ENCODE assay signal across 10 mouse cellular contexts in genomic region chr12:117196721-117197425, GRCm38 (mm10).
DNase-seq lines count a peak whose midpoint lies in the region; ATAC-seq and TF ChIP-seq lines count a peak whose summit lies in the region.
"Had no signal": no experiment of that assay in that cellular context is flagged by ENCODE, and none has a peak within 500 bp of the region (broad histone marks: within the 10 kb centered on the region; RNA-seq: fewer than 3 reads in every experiment).

No protein-coding gene starts in this region.

- no peaks in the 10 kb centered on the region for H3K9me3 ChIP-seq in lung, embryonic 14.5 days (ENCODE audit: low read depth, low read length)
- H3K9me3 ChIP-seq in intestine, postnatal 0 days (ENCODE audit: control insufficient read depth), result no peaks in the 10 kb centered on the region

- no peak overlapping the region for H3K4me3 ChIP-seq in lung, embryonic 14.5 days (ENCODE audit: low read depth, low read length)
- H3K4me3 ChIP-seq in intestine, postnatal 0 days (ENCODE audit: low read depth, low read length), result no peak overlapping the region
- H3K4me3 ChIP-seq: myocyte had no signal

- peak; percentile 70 for DNase-seq in lung, embryonic 14.5 days
- no peak for DNase-seq in lung, postnatal 14 days
- DNase-seq in frontal cortex, postnatal 10 days (ENCODE audit: low spot score in 2 of 2), result peak; percentile 68 to 73
- DNase-seq in left cerebral cortex, postnatal 25 days (ENCODE audit: low spot score in 2 of 2), result peak; percentile 82 to 95
- DNase-seq in right cerebral cortex, adult 18-20 months, result peak; percentile 89
- DNase-seq in heart, postnatal 14 days, result no peak
- DNase-seq in gastrocnemius, postnatal 25 days, result no peak

- H3K27ac ChIP-seq in lung, embryonic 14.5 days (ENCODE audit: low read depth), result no peak overlapping the region
- H3K27ac ChIP-seq in intestine, postnatal 0 days (ENCODE audit: low read depth, low read length), result no peak overlapping the region

- H3K27me3 ChIP-seq in lung, embryonic 14.5 days (ENCODE audit: insufficient read depth, low read length), result no peaks in the 10 kb centered on the region
- H3K27me3 ChIP-seq in intestine, postnatal 0 days (replicated peaks; ENCODE audit: control insufficient read depth, insufficient read depth, low read length), result no peaks in the 10 kb centered on the region

- intact Hi-C loops in left cerebral cortex, postnatal 25 days (cut with DNase I), result no loop called here
- intact Hi-C loops in heart, postnatal 14 days (cut with DNase I), result no loop called here

- no peaks in the 10 kb centered on the region for H3K36me3 ChIP-seq in lung, embryonic 14.5 days (ENCODE audit: insufficient read depth)
- no peaks in the 10 kb centered on the region for H3K36me3 ChIP-seq in intestine, postnatal 0 days (ENCODE audit: control insufficient read depth, insufficient read depth)
- H3K36me3 ChIP-seq: G1E had no signal

- WGBS in lung, embryonic 14.5 days, result 12% methylated on average over 12 of the region's 12 CpGs
- WGBS in intestine, postnatal 0 days, result 23% methylated on average over 12 of the region's 12 CpGs

- no peak for TF ChIP-seq CTCF in lung, embryonic 14.5 days (IDR thresholded peaks at IDR 0.05; ENCODE audit: low read depth)
- no peak for TF ChIP-seq CTCF in intestine, postnatal 0 days (IDR thresholded peaks at IDR 0.05; ENCODE audit: low read depth)

- no peak overlapping the region for H3K4me2 ChIP-seq in lung, embryonic 14.5 days
- H3K4me2 ChIP-seq in intestine, postnatal 0 days (replicated peaks; ENCODE audit: low read depth), result no peak overlapping the region

- 0 out of 2 replicates have a peak, but pooled peaks cover 13% of the 10 kb centered on the region for H3K4me1 ChIP-seq in lung, embryonic 14.5 days (ENCODE audit: insufficient read depth)
- H3K4me1 ChIP-seq in intestine, postnatal 0 days (replicated peaks; ENCODE audit: control insufficient read depth, insufficient read depth, low read length), result no peaks in the 10 kb centered on the region

- ATAC-seq in lung, embryonic 14.5 days (ENCODE audit: insufficient read depth), result no peak
- ATAC-seq in intestine, postnatal 0 days, result no peak

- no peak overlapping the region for H3K9ac ChIP-seq in lung, embryonic 14.5 days
- H3K9ac ChIP-seq in intestine, postnatal 0 days (ENCODE audit: low read depth, low read length), result no peak overlapping the region

Comparison
In these comparisons a context has a peak if more than half of its experiments do, and no peak if none do; other contexts are left out.
1. DNase-seq: peak in lung, embryonic 14.5 days (single experiment), frontal cortex, postnatal 10 days (2 of 2), left cerebral cortex, postnatal 25 days (2 of 2) and right cerebral cortex, adult 18-20 months (single experiment); none in lung, postnatal 14 days (single experiment), heart, postnatal 14 days (0 of 2) and gastrocnemius, postnatal 25 days (single experiment).